Mouse (Mus musculus) thymus, postnatal 25 days (tissue): ENCODE results near the gene Fgfr2.
"Not testable (repeated sequence)": the region's sequence is repeated elsewhere in the genome, so short reads cannot be mapped to it uniquely, and the experiment has no call there.

Experiments used
- DNase-seq: peaks from one replicate; pipeline ENCODE4 v3.0.0; 2022

Fgfr2 gene

GRCm38 (mm10) chr7:130407622-130408021 lies 2715.5 kb downstream of the Fgfr2 start:
- no peak for DNase-seq

DNA sequence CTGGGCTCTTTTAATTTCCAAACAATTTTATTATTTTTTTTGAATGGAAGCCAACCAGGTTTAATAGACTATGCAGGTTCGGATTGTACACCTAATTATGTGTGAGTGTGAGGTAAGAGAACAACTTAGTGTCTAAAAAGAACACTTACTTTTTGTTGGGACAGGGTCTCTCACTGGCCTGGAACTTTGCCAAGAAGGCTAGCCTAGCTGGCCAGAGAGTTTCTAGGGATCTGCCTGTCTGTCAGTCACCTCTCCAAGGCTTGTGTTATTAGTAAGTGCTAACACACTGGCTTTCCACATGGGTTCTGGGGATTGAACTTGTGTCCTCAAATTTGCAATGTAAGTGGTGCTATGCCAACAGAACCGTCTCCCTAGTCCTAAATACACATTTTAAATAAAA lies 2719.8 kb downstream of the Fgfr2 start:
- no peak for DNase-seq

- no peak for DNase-seq
These were observed 2728.5 kb downstream of the Fgfr2 start for GRCm38 (mm10) chr7:130394697-130395096.

GRCm38 (mm10) chr7:130390060-130390459 lies 2733.1 kb downstream of the Fgfr2 start:
- DNase-seq: not testable (repeated sequence)

GRCm38 (mm10) chr7:130386308-130386707 lies 2736.8 kb downstream of the Fgfr2 start:
- no peak for DNase-seq

GRCm38 (mm10) chr7:130385732-130386294 lies 2737.3 kb downstream of the Fgfr2 start:
- no peak for DNase-seq

DNA sequence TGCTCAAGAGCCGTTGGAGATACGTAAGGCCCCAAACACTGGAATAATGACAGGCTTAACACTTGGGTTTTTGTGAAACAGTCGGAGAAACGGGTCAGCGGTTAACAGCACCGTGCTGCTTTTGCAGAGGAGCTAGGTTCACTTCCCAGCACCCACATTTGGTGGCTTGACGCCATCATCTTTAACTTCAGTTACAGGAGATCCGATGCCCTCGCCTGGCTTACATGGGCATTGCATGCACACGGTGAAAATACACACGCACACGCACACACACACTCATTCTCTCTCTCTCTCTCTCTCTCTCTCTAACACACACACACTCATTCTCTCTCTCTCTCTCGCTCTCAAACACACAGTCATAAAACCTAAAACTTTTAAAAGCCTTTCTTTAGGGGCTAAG lies 2741.0 kb downstream of the Fgfr2 start:
- DNase-seq: no peak

- no peak for DNase-seq
These were observed 2741.7 kb downstream of the Fgfr2 start for GRCm38 (mm10) chr7:130381387-130381951.

GRCm38 (mm10) chr7:130380769-130381355 lies 2742.3 kb downstream of the Fgfr2 start:
- no peak for DNase-seq

DNA sequence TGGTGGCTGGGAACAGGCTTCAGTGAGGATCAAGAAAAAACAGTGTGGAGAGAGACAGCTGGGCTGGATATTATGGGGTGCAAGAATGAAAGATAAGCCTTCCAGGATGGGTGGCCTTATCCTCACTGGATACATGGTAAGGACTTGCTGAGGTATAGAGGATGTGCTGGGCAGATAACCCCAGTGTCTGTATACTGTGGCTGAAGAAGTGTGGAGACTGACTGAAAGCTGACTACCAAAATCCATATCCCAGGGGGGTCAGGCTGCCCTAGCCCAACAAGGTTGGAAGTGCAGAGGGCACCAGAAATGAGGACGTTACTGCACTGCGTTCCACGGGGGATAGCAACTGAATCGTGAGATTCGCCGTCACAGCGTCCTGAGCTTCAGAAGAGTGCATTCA lies 2742.8 kb downstream of the Fgfr2 start:
- DNase-seq: no peak

DNA sequence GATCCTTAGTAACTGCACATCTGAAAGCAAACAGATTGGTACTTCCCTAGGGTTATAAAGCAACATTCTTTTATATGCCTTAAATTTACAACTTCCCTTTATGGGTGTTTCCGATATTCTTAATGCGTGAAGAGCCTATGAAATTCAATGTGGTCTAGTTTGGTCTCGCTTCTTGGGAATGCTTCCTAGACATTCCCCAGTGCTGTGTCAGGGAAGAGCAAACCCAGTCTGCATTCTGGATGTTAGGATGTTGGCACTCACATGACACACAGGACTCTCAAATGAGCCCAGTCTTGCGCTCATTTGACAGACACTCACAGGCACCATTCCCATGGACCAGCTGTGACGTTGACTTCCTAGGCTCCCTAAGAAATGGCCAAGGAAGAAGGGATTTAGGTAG lies 2743.3 kb downstream of the Fgfr2 start:
- no peak for DNase-seq

DNA sequence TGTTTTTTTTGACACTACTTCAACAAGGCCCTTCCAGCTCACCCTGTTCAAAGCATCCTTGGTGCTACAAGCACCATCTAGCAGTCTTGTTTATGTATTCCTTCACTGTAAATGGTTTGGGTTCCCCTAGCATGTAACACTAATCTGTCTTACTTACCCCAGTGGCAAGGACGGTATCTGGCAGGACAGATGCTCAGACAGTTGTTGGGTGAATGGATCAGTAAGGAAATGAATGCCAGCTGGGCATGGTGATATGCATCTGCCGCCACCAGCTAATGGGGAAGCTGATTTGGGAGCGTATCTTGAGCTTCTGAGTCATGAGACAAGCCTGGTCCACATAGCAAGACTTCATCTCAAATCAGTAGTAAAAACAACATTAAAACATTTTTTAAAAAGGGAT lies 2744.8 kb downstream of the Fgfr2 start:
- no peak for DNase-seq

DNA sequence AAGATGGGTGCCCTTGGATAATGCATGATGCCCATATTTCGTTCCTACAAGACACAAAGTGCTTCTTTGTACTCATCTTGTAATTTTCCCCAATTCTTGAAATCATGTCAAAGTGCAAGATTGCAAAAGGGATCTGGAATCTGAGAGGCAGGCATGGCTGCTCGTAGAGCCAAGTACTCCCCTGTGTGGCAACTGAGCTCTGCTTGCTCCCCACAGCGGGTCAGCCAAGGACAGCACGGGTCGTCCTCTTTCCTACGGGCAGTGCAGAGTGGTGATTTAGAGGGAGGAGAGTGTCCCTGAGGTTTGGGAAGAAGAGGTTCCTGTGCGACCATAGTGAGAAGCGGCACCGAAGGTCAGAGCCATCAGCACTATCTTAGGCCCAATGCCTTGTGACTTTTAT lies 2748.8 kb downstream of the Fgfr2 start:
- DNase-seq: no peak

GRCm38 (mm10) chr7:130368827-130369641 lies 2754.1 kb downstream of the Fgfr2 start:
- no peak for DNase-seq

GRCm38 (mm10) chr7:130368036-130368826 lies 2754.9 kb downstream of the Fgfr2 start:
- no peak for DNase-seq

GRCm38 (mm10) chr7:130367222-130368035 lies 2755.7 kb downstream of the Fgfr2 start:
- no peak for DNase-seq

DNA sequence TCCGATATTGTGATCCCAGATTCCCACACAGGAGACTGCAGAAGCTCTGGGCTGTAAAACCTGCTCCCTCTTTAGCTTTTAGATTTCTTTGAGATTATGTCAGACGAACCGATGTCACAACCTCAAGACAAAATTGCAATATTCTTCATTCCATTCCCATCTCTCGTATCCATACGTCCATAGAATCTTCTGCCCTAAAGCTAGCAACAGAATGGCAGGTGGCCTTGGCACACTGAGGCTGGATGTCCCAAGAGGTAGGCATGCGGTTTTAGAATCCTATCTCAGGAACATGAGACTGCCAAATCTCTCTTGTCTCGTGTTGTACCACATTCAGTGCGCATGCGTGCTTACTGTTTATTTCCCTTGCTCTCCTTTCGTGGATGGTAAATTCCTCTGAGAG lies 2757.4 kb downstream of the Fgfr2 start:
- DNase-seq: no peak

DNA sequence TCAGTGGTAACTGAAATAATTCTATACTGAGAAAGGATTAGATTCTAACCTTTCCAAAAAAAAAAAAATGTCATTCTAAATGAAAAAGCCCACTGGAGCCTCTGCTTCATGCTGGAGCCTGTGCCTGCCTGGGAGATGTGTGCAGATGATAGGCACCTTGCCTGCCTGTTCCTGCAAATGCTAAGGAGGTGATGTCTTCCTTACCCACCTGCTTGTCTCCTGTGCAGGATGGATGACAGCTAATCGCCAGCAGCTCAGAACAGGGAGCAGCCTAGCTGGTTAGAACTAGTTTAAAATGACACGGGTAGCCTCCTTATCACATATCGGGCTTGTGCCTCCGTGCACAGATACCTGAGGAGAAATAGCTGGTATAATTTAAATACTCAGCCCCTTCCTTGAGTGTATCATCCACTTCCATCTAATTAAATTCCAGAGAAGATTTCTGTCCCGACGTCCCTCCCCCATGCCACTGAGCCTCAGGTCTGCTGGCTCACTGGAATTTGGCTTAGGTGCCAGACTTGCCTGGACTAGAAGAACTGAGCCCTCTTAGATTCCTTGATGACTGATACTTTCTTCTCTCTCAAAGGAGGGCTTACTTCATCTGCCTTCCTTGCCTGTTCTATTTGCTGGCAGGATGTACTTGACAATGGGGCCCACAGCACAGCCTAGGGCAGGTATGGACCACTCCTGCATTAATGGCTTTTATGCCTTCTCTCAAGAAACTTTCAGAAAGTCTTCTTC lies 2782.6 kb downstream of the Fgfr2 start:
- DNase-seq: no peak

DNA sequence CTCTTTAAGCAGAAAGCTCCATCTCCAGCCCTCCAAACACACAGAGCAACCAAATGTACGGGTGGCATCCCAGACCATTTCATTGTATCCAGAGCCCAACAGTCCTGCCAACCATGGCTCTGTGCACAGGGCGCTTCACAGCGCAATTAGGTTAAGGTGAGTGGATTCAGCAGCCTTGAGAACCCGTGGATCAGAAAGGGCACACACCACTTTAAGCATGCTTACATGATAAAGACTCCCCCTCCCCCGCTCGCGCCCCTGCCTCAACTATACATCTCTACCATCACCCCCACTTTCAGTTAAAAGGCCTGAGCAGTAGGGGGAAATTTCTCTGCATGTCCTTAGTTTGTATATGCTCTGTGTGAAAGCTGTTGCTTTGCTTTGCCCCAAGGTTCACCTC lies 2785.5 kb downstream of the Fgfr2 start:
- no peak for DNase-seq

DNA sequence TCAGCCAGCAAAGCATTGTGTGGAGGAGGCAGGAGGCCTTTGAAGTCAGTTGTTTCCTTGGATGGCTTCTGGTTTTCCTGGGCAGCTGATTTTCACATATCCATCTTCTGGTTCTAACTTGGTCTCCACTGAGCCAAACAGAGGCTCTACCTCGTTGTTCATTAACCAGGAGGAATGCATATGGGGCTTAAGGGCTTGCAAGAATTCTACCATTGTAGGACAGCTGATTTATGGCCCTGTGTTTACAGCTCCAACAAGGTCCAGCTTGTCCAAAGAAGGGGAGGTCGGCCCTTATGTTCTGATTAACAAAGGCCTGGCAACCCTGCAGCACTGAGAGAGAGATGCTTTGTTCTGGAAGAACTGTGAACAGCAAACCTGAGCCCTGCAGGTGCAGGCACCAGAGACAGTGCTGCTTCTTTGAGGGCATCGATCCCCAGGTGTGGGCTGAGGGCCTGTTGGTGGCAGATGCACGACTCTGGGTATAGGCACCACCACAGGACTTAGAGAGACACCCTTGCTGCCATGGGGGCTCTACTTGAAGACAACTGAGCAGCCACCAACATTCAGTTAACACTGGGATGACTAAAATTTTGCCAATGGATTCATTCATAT lies 2787.6 kb downstream of the Fgfr2 start:
- no peak for DNase-seq
